In the genomic region with DNA sequence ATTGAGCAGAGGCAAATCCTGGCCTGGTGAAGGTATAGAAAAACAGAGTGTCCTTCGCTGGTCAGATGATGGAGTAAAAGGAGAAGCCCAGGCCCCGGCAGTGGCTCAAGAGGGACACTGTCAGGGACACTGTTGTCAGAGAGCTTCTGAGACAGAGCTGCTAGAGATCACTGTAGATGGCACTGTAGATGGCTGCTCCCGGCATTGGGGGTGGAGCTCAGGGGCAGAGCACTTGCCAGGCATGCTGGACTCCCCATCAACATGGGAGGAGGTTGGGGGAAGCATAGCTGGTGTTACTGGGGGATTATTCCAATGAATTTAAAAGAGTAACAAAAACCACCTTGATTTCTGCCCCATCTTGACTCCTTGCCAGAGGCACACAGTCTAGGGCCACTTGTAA, we compare ENCODE assay signal across 17 mouse cellular contexts. TPM values are rescaled to one million over a fixed set of nuclear protein-coding genes. Genes with fewer than 3 reads are reported as not detected.
DNase-seq lines count a peak whose midpoint lies in the region; TF ChIP-seq lines count a peak whose summit lies in the region.
"Had no signal": no experiment of that assay in that cellular context is flagged by ENCODE, and none has a peak within 500 bp of the region (broad histone marks: within the 10 kb centered on the region; RNA-seq: fewer than 3 reads in every experiment).

No protein-coding gene starts in this region.

- no peaks in the 10 kb centered on the region for H3K27me3 ChIP-seq in heart, adult 2 months (ENCODE audit: control insufficient read depth, insufficient read depth, low read length)
- H3K27me3 ChIP-seq: embryonic facial prominence, embryonic 12.5 days; lung, embryonic 15.5 days; neural tube, embryonic 13.5 days; Patski had no signal

- TF ChIP-seq EP300 in heart, adult 2 months (IDR thresholded peaks at IDR 0.05; ENCODE audit: insufficient read depth, low read depth, low read length): no peak

- H3K27ac ChIP-seq in heart, adult 2 months: peak overlapping the region; percentile 96
- H3K27ac ChIP-seq in left cerebral cortex, adult 2 months: peak overlapping the region; percentile 77
- H3K27ac ChIP-seq: liver, embryonic 14.5 days; neural tube, embryonic 13.5 days had no signal

- intact Hi-C loops in heart, adult 2 months (cut with DNase I): no loop called here
- intact Hi-C loops in left cerebral cortex, adult 2 months (cut with DNase I): no loop called here
- intact Hi-C loops in left cerebral cortex, postnatal 14 days (cut with DNase I): no loop called here

- H3K36me3 ChIP-seq in heart, adult 2 months (ENCODE audit: control insufficient read depth, insufficient read depth, low read length): peaks cover 13% of the 10 kb centered on the region

- H3K4me3 ChIP-seq in heart, adult 2 months: no peak overlapping the region
- H3K4me3 ChIP-seq in left cerebral cortex, adult 2 months: no peak overlapping the region
- H3K4me3 ChIP-seq: embryonic facial prominence, embryonic 12.5 days; lung, embryonic 15.5 days; neural tube, embryonic 13.5 days had no signal

- TF ChIP-seq CTCF in heart, adult 2 months (IDR thresholded peaks at IDR 0.05): no peak
- TF ChIP-seq CTCF in left cerebral cortex, adult 2 months (IDR thresholded peaks at IDR 0.05): no peak

- no peak for TF ChIP-seq POLR2A in heart, adult 2 months (IDR thresholded peaks at IDR 0.05; ENCODE audit: insufficient read depth, low read depth, low read length)

- H3K9ac ChIP-seq in heart, adult 2 months (ENCODE audit: low read depth, low read length): no peak overlapping the region
- H3K9ac ChIP-seq: embryonic facial prominence, embryonic 12.5 days; liver, embryonic 14.5 days; lung, embryonic 15.5 days; neural tube, embryonic 13.5 days had no signal

- H3K79me2 ChIP-seq in heart, adult 2 months (replicated peaks; ENCODE audit: control insufficient read depth, insufficient read depth, low read length): no peaks in the 10 kb centered on the region

- 58% methylated on average over 3 of the region's 3 CpGs for WGBS in heart, adult 2 months

- peaks cover 30% of the 10 kb centered on the region for H3K4me1 ChIP-seq in heart, adult 2 months (ENCODE audit: control insufficient read depth, insufficient read depth, low read length)

- peak; percentile 64 for DNase-seq in cerebellum, adult 11-12 months
- DNase-seq in cerebellum, postnatal 4 days (ENCODE audit: low spot score in 2 of 2): no peak
- peak in 1 of 2 experiments; percentile 31 for DNase-seq in heart, adult 2 months
- no peak for DNase-seq in heart, adult 8-10 months (ENCODE audit: low spot score)
- no peak for DNase-seq in left cerebral cortex, adult 2 months (ENCODE audit: extremely low spot score in 1 of 2, low spot score in 2 of 2)
- no peak for DNase-seq in left cerebral cortex, postnatal 14 days (ENCODE audit: low spot score in 2 of 2)
- DNase-seq in adrenal gland, postnatal 14 days: no peak
- no peak for DNase-seq in urinary bladder, postnatal 4 days (ENCODE audit: low spot score in 2 of 2)
- DNase-seq: adrenal gland, adult 8-10 months; gastrocnemius, postnatal 36 days; kidney, adult 11 months; midbrain, embryonic 14.5 days had no signal

RNA-seq across cellular contexts. Expression of gene Dnmt3a, which starts 51.4 kb away (rescaled TPM):
- 10 to 100 TPM; 50.9 to 56.0 TPM for total RNA-seq in heart, adult 2 months (2021)
- 13.6 and 22.4 TPM in 2 replicates for polyA plus RNA-seq in heart, adult 2 months (2012; rRNA removed)
- 10 to 100 TPM; 46.0 to 59.4 (median 50.9) TPM for total RNA-seq in heart, adult 8-10 months (2022)
- 100 to 1,000 TPM in 1 of 2 experiments, 10 to 100 TPM in 1; 99.8 to 116 TPM for total RNA-seq in left cerebral cortex, adult 2 months (2021)
- total RNA-seq in left cerebral cortex, postnatal 14 days (2021): 100 to 1,000 TPM; 337 to 343 TPM
- total RNA-seq in adrenal gland, postnatal 14 days (2021): 95.6 and 106 TPM in 2 replicates
